Mouse (Mus musculus): Measurements from ENCODE around the gene Coro1a.
"Not testable (repeated sequence)": the region's sequence is repeated elsewhere in the genome, so short reads cannot be mapped to it uniquely, and the experiment has no call there.

Coro1a gene

GRCm38 (mm10) chr7:126689021-126689420, 18.6 kb downstream of the Coro1a start:
- DNase-seq (ENCODE audit: low spot score): no peak

GRCm38 (mm10) chr7:126688156-126688555, 19.4 kb downstream of the Coro1a start:
- not testable (repeated sequence) for DNase-seq (ENCODE audit: low spot score)

GRCm38 (mm10) chr7:126681221-126681620, 26.4 kb downstream of the Coro1a start:
- no peak for DNase-seq (ENCODE audit: low spot score)

DNA sequence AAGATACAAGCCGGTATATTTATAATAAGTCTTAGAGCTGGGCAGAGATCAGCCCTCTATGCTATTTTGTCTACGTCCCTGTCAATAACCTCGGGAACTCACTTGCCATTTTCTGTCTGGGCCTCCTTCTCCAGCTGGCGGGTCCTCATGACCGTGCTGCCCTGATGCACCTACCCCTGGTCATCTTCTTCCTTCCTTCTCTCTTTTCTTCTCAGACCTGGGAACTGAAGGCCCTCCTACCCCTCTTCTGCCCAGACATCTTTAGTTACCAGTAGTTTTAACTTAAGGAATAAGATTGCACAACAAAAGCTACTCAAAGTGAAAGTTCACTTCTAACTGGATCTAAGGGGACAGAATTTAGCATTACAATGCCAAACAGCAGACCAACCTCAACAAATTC, 27.9 kb downstream of the Coro1a start:
- no peak for DNase-seq (ENCODE audit: low spot score)

DNA sequence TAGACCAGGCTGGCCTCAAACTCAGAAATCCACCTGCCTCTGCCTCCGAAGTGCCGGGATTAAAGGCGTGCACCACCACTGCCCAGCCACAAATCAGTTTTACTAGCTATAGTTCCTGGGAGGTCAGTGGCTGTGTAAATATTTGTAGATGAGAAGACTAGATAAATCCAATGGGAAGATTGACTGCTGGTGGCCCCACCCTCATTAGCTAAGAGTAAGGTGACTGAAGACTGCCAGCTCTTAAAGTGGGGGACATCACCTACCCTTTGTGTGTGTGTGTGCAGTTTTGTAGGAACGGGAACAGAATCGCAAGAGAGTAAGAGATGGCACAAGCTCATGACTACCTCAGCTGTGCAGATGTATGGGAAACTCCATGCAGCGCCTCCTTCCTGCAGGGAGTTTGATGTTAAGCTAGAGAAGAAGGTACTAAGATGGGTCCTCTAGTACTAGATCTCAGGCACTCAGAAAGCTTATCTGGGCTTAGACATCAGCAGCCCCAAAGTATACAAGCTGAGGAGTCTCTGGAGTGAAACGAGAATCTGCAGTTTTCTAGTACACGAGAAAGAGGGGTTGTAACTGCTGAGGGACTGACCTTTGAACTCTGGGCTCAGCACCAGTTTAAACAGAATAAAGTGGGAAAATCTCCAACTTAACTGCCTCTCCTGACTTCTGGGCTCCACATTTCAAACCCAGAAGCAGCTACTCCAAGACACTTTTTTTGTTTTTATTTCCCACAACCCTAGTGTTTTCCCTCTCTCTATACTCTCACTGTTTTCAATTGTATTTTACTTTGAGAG, 28.8 kb downstream of the Coro1a start:
- peak; percentile 68 for DNase-seq (ENCODE audit: low spot score)

DNA sequence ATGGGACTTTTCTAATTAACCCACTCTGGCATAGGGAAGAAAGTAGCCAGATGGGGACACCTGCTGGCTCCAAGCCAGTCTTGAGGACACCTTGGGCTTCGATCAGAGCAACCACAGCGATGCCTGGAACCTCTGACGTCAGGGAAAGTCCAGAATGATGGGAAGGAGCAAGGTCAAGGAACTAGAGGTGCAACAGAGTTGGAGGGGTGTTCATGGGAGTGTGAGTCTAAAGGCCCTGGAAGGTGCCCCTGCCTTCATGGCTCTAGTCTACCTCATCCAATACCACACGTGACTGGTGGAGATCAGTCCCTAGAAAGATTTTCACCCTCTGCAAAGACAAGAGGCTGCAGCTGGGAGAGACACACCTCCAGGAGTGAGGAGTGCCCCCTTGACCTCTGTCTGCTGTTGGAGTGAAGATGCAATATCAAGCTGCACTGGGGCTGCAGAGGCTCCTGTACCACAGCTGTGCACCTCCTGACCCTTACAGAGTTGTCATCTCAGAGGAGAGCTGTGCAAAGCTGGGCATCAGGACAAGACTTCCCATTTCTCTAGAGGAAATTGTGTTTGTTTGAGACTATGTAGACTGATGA, 30.9 kb downstream of the Coro1a start:
- no peak for DNase-seq (ENCODE audit: low spot score)

- no peak for DNase-seq (ENCODE audit: low spot score)
Measured at GRCm38 (mm10) chr7:126676207-126676606, 31.4 kb downstream of the Coro1a start, which contains the start of gene Sult1a1. Gene Sult1a1 (minus strand): TSS chr7:126676432.

GRCm38 (mm10) chr7:126675104-126675503, 32.5 kb downstream of the Coro1a start:
- no peak for DNase-seq (ENCODE audit: low spot score)

GRCm38 (mm10) chr7:126672111-126672510, 35.5 kb downstream of the Coro1a start:
- no peak for DNase-seq (ENCODE audit: low spot score)

DNA sequence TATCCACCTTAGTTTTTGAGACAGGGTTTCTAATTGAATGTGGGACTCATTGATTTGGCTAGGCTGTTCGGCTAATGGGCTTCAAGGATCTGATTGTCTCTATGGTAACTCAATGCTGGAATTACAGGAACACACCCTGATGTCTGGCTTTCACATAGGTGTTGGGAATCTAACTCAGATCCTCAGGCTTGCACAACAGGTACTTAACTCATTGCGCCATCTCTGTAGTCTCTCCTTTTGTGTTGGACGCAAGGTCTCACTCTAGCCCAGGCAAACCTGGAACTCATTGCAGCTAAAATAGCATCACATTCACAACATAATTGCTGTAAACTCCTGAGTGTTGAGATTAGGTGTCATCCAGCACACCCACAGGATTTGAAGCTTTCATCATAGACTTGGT, 37.4 kb downstream of the Coro1a start:
- DNase-seq (ENCODE audit: low spot score): no peak

DNA sequence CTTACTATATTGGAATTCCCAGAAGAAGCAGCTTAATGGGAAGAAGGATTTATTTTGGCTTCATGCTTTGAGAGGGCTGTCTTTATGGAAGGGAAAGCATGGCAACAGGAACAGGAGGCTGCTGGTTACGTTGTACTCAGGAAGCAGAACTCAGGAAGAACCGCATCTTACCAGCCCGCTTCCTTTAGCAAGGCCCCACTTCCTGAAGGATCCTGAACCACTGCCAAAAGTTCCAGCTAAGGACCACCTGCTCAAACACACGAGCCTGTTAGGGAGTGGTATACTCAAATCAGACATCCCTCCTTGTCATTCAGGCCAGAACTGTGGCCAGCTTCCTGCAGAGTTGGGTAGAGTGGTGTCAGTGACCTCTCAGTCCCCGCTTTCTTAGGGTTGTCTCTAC, 39.1 kb downstream of the Coro1a start:
- no peak for DNase-seq (ENCODE audit: low spot score)

GRCm38 (mm10) chr7:126667495-126668090, 40.0 kb downstream of the Coro1a start:
- peak; percentile 28 for DNase-seq (ENCODE audit: low spot score)

GRCm38 (mm10) chr7:126665269-126665668, 42.3 kb downstream of the Coro1a start:
- DNase-seq (ENCODE audit: low spot score): no peak

- peak; percentile 30 for DNase-seq (ENCODE audit: low spot score)
Measured at GRCm38 (mm10) chr7:126663646-126664045, 43.9 kb downstream of the Coro1a start.

GRCm38 (mm10) chr7:126659771-126660170, 47.8 kb downstream of the Coro1a start:
- DNase-seq (ENCODE audit: low spot score): no peak

DNA sequence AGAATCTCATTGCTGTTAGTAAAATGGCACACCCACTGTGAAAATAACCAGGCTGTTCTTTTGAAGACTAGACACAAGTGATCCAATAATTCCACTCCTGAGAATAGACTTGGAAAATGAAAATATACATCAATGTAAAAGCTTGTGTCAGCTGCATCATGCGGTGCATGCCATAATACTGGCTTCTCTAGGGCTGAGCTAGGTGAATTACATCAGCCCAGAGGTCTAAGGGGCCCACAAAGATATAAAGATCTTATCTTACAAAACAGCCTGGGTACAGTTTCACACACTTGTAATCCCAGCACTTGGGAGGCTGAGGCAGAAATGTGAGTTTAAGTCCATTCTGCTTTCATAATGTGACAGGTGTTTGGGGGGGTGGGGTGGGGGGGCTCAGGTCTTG, 50.1 kb downstream of the Coro1a start:
- DNase-seq (ENCODE audit: low spot score): no peak

GRCm38 (mm10) chr7:126655695-126656094, 51.9 kb downstream of the Coro1a start:
- no peak for DNase-seq (ENCODE audit: low spot score)

- no peak for DNase-seq (ENCODE audit: low spot score)
Measured at GRCm38 (mm10) chr7:126653991-126654390, 53.6 kb downstream of the Coro1a start.

- DNase-seq (ENCODE audit: low spot score): no peak
Measured at GRCm38 (mm10) chr7:126650852-126651251, 56.7 kb downstream of the Coro1a start.
